Mouse (Mus musculus): ENCODE measurements around the gene 1700003E16Rik. TPM values are rescaled to one million over a fixed set of nuclear protein-coding genes. Genes with fewer than 3 reads are reported as not detected.

The 1700003E16Rik gene
- total RNA-seq, 1 experiment from 2014 or later, result not detected

GRCm38 (mm10) chr6:83124851-83125312, 31.3 kb upstream of the 1700003E16Rik start:
- ATAC-seq (replicated peaks; ENCODE audit: low read depth, poor library complexity, severe bottlenecking), result peak; percentile 64

- no peak for ATAC-seq (replicated peaks; ENCODE audit: low read depth, poor library complexity, severe bottlenecking)
Observed at GRCm38 (mm10) chr6:83125331-83125730, 30.9 kb upstream of the 1700003E16Rik start, which contains the start of gene Ino80b. Ino80b (minus strand) TSS chr6:83125431.

GRCm38 (mm10) chr6:83127419-83127818, 28.8 kb upstream of the 1700003E16Rik start:
- ATAC-seq (replicated peaks; ENCODE audit: low read depth, poor library complexity, severe bottlenecking), result no peak

- peak; percentile 79 for ATAC-seq (replicated peaks; ENCODE audit: low read depth, poor library complexity, severe bottlenecking)
Observed at GRCm38 (mm10) chr6:83131469-83132034, 24.7 kb upstream of the 1700003E16Rik start.

GRCm38 (mm10) chr6:83132176-83132919, 23.9 kb upstream of the 1700003E16Rik start:
- ATAC-seq (replicated peaks; ENCODE audit: low read depth, poor library complexity, severe bottlenecking), result no peak

- no peak for ATAC-seq (replicated peaks; ENCODE audit: low read depth, poor library complexity, severe bottlenecking)
Observed at GRCm38 (mm10) chr6:83134226-83134625, 22.0 kb upstream of the 1700003E16Rik start.

GRCm38 (mm10) chr6:83134951-83135513, 21.2 kb upstream of the 1700003E16Rik start, which contains the start of gene Rtkn:
Rtkn (plus strand) TSS chr6:83135463.
- ATAC-seq (replicated peaks; ENCODE audit: low read depth, poor library complexity, severe bottlenecking), result no peak

GRCm38 (mm10) chr6:83135571-83136161, 20.5 kb upstream of the 1700003E16Rik start:
- no peak for ATAC-seq (replicated peaks; ENCODE audit: low read depth, poor library complexity, severe bottlenecking)

GRCm38 (mm10) chr6:83136291-83136880, 19.8 kb upstream of the 1700003E16Rik start:
- no peak for ATAC-seq (replicated peaks; ENCODE audit: low read depth, poor library complexity, severe bottlenecking)

- peak; percentile 23 for ATAC-seq (replicated peaks; ENCODE audit: low read depth, poor library complexity, severe bottlenecking)
Observed at GRCm38 (mm10) chr6:83136881-83137575, 19.2 kb upstream of the 1700003E16Rik start.

GRCm38 (mm10) chr6:83137576-83137950, 18.6 kb upstream of the 1700003E16Rik start:
- peak; percentile 36 for ATAC-seq (replicated peaks; ENCODE audit: low read depth, poor library complexity, severe bottlenecking)

GRCm38 (mm10) chr6:83138056-83138455, 18.1 kb upstream of the 1700003E16Rik start:
- peak; percentile 44 for ATAC-seq (replicated peaks; ENCODE audit: low read depth, poor library complexity, severe bottlenecking)

- ATAC-seq (replicated peaks; ENCODE audit: low read depth, poor library complexity, severe bottlenecking), result no peak
Observed at GRCm38 (mm10) chr6:83140044-83140443, 16.2 kb upstream of the 1700003E16Rik start.

- ATAC-seq (replicated peaks; ENCODE audit: low read depth, poor library complexity, severe bottlenecking), result no peak
Observed at GRCm38 (mm10) chr6:83141636-83142035, 14.6 kb upstream of the 1700003E16Rik start.

- ATAC-seq (replicated peaks; ENCODE audit: low read depth, poor library complexity, severe bottlenecking), result no peak
Observed at GRCm38 (mm10) chr6:83142211-83142731, 13.9 kb upstream of the 1700003E16Rik start.

GRCm38 (mm10) chr6:83142886-83143285, 13.3 kb upstream of the 1700003E16Rik start:
- ATAC-seq (replicated peaks; ENCODE audit: low read depth, poor library complexity, severe bottlenecking), result no peak

- ATAC-seq (replicated peaks; ENCODE audit: low read depth, poor library complexity, severe bottlenecking), result no peak
Observed at GRCm38 (mm10) chr6:83145209-83145608, 11.0 kb upstream of the 1700003E16Rik start.

- ATAC-seq (replicated peaks; ENCODE audit: low read depth, poor library complexity, severe bottlenecking), result no peak
Observed at GRCm38 (mm10) chr6:83145805-83146204, 10.4 kb upstream of the 1700003E16Rik start.

GRCm38 (mm10) chr6:83147280-83147679, 8.9 kb upstream of the 1700003E16Rik start:
- ATAC-seq (replicated peaks; ENCODE audit: low read depth, poor library complexity, severe bottlenecking), result no peak
